Mouse (Mus musculus) midbrain, embryonic 15.5 days (tissue): ENCODE measurements at regions not wholly inside any gene's neighbourhood (a gene's known extent, or its start where the extent isn't known, plus 50 kb on each side); places are given as distances from the start of the nearest gene placed in this dataset.

Source experiments
- ATAC-seq: fragments of 200-750 bp; cut with Nextera tagmentation; replicated peaks from 2 replicates; pipeline ENCODE4 v1.8.0; 2017; ENCODE audit warnings: moderate TSS enrichment
- H3K27ac ChIP-seq: fragments of 300-500 bp; sonication (generic); 2 replicates; pipeline ENCODE4 v1.5.1; 2015; ENCODE audit warnings: mild to moderate bottlenecking, inconsistent platforms
- H3K27me3 ChIP-seq: fragments of 300-500 bp; sonication (generic); replicated peaks from 2 replicates; pipeline ENCODE4 v1.6.1; 2015; ENCODE audit warnings: inconsistent platforms
- H3K36me3 ChIP-seq: fragments of 300-500 bp; sonication (generic); replicated peaks from 2 replicates; pipeline ENCODE4 v1.6.1; 2015; ENCODE audit warnings: inconsistent platforms
- H3K4me1 ChIP-seq: fragments of 300-500 bp; sonication (generic); 2 replicates; pipeline ENCODE4 v1.6.1; 2015; ENCODE audit warnings: inconsistent platforms
- H3K4me2 ChIP-seq: fragments of 300-500 bp; sonication (generic); 2 replicates; pipeline ENCODE4 v1.6.1; 2015; ENCODE audit warnings: inconsistent platforms, mild to moderate bottlenecking, moderate library complexity
- H3K4me3 ChIP-seq: fragments of 300-500 bp; sonication (generic); 2 replicates; pipeline ENCODE4 v1.5.1; 2015; ENCODE audit warnings: mild to moderate bottlenecking, inconsistent platforms
- H3K9ac ChIP-seq: fragments of 300-500 bp; sonication (generic); 2 replicates; pipeline ENCODE4 v1.6.1; 2015; ENCODE audit warnings: mild to moderate bottlenecking, inconsistent platforms
- H3K9me3 ChIP-seq: fragments of 300-500 bp; sonication (generic); 2 replicates; pipeline ENCODE4 v1.6.1; 2016; ENCODE audit warnings: inconsistent platforms
- WGBS: fragments of 180-500 bp; shearing (Covaris S2); methylation state at CpG from one replicate; pipeline ENCODE4 v1.1.7; 2015; ENCODE audit warnings: mixed read lengths; 5-methylcytosine and 5-hydroxymethylcytosine counted together

DNA sequence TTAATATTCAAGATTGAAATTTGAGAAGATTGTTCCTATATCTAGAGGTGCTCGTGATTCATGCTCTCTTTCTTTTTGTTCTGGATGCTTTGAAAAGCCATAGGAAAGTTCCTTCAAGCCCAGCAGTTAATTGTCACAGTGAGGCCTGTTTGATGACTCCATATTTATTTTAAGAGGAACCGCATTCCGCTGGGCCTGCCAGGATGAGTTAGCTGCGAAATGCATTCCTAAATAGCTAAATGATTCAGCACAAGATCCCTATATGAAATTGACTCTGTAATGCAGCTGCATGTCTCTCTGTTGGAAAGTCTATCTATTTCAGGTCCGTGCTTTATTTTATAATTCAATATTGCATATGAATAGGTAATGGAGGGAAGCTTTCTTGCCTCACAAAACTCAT, 511.9 kb upstream of the Adgra3 start:
- 72% methylated on average over 5 of the region's 5 CpGs for WGBS
- ATAC-seq = no peak
- no peak overlapping the region for H3K4me2 ChIP-seq

DNA sequence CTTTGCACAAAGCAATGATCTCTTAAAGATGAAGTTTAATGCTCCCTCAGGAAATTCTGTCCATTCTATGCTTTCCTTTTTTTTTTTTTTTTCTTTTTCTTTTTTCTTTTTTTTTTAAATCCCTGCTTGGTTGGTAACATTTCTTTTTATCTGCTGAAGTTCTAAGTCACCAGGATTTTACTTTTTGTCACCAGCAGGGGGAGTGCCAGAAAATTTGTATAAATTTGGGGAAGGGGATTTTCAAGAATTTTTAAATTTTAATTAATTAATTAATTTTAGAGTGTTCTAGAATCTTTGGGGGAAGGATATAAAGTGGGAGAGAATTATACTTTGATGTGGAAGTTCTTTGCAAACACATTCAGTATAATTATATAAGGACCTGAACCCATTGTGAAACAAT, 492.3 kb upstream of the Adgra3 start:
- no peak overlapping the region for H3K4me3 ChIP-seq
- H3K27me3 ChIP-seq = no peaks in the 10 kb centered on the region
- no peaks in the 10 kb centered on the region for H3K4me1 ChIP-seq
- H3K9me3 ChIP-seq = no peaks in the 10 kb centered on the region
- no peak overlapping the region for H3K4me2 ChIP-seq
- ATAC-seq = no peak
- no peak overlapping the region for H3K9ac ChIP-seq
- H3K27ac ChIP-seq = no peak overlapping the region
- no peaks in the 10 kb centered on the region for H3K36me3 ChIP-seq

More for the DNA sequence above, 511.9 kb upstream of the Adgra3 start:
- Histone ChIP-seq H3K27ac (no peak overlapping the region), H3K9me3 (no peaks in the 10 kb centered on the region), H3K27me3 (no peaks in the 10 kb centered on the region), H3K9ac (no peak overlapping the region), H3K4me1 (no peaks in the 10 kb centered on the region), H3K36me3 (no peaks in the 10 kb centered on the region), H3K4me3 (no peak overlapping the region)

DNA sequence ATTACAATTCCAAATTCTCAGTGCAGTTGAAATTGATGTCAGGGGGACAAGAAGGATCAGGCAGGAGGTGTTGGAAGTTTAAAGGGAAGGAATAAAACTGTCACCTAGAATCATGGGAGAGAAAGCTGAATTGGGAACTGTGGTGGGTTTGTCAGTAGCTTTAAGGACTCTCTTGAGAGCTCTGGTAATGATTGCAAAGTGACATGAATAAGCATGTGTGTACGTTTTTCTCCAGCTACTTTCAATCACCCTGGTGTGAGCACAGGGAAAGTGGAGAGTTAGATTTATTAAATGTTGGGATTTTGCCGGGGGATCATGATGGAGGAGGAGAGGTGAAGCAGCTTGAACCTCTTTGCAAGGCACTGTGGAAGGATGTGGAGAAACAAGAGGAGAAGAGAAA, 453.7 kb upstream of the Adgra3 start:
- no peak overlapping the region for H3K27ac ChIP-seq
- H3K4me3 ChIP-seq = no peak overlapping the region
- no peak overlapping the region for H3K9ac ChIP-seq
- 77% methylated on average over 2 of the region's 2 CpGs for WGBS
- ATAC-seq = no peak
- H3K9me3 ChIP-seq = no peaks in the 10 kb centered on the region
- no peaks in the 10 kb centered on the region for H3K36me3 ChIP-seq
- no peaks in the 10 kb centered on the region for H3K27me3 ChIP-seq
- H3K4me1 ChIP-seq = no peaks in the 10 kb centered on the region
- H3K4me2 ChIP-seq = no peak overlapping the region

DNA sequence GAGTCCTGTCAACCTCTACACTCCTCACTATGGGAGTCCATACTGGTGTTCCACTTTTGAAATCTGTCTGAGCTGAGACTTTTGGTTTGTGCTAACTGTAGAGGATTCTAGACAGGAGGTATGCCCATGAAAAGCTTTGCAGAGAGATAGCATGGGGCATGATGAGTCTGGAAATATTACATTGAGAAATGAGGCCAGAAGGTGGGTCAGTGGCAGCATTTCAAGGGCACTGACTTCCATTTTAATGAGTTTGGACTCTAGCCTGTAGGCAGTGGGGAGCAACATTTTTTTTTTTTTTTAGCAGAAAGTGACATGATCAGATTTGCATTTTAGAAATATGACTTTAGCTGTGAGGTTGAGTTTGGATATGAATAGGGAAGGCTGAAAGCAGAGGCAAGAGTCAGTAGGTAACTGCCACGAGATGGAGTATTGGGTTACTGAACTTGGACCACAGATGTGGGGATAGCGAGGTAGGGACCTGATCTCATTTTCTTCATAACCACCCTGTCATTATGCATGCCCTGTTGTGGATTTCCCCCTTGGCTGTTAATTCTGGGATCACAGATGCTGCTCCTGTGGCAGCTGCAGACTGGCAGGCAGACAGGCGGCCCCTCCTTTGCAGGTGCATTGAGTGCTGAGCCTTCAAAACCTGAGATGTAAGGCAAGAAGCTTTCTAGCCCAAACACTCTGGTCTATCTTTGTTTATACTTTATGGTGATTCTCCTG, 451.1 kb upstream of the Adgra3 start:
- H3K9ac ChIP-seq = no peak overlapping the region
- H3K4me3 ChIP-seq = no peak overlapping the region
- H3K27me3 ChIP-seq = no peaks in the 10 kb centered on the region
- H3K4me2 ChIP-seq = no peak overlapping the region
- H3K9me3 ChIP-seq = no peaks in the 10 kb centered on the region
- no peak for ATAC-seq
- no peaks in the 10 kb centered on the region for H3K36me3 ChIP-seq
- H3K27ac ChIP-seq = no peak overlapping the region
- whole genome bisulfite sequencing = 82% methylated on average over 3 of the region's 3 CpGs
- no peaks in the 10 kb centered on the region for H3K4me1 ChIP-seq

DNA sequence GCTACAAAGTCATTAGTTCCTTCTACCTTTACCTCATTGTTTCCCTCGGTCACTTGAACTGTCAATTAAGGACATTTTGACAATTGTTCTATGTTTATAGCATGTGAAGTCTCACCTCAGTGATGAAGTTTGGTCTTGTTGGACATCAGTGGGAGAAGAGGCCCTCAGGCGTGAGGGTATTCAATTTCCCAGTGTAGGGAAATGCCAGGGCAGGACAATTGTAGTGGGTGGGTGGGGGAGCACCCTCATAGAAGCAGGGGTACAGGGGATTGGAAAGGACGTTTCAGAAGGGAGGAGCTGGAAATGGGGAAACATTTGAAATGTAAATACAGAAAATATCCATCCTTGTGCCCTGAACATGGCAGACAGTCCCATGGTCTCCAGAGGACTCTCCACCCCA, 431.4 kb upstream of the Adgra3 start:
- no peak overlapping the region for H3K9ac ChIP-seq
- no peak for ATAC-seq

DNA sequence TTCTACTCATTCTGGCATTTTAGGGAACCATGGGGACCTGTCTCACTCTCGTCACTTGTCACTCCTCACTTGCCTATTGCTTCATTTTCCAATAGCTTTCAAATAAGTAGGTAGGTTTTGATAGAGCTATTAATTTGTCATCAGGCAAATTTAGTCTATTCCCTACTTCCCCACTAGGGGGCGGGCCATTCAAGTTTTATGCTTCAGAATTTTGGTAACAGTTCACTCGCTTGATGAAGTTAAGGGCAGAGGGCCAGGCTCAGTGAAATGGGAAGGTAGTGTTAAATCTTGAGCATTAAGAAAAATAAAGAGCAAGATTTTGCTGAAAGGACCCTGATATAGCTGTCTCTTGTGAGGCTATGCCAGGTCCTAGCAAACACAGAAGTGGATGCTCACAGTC, 418.2 kb upstream of the Adgra3 start:
- Histone ChIP-seq H3K4me3 (no peak overlapping the region), H3K27me3 (no peaks in the 10 kb centered on the region), H3K9me3 (no peaks in the 10 kb centered on the region), H3K27ac (no peak overlapping the region), H3K4me2 (no peak overlapping the region), H3K36me3 (no peaks in the 10 kb centered on the region), H3K9ac (no peak overlapping the region), H3K4me1 (no peaks in the 10 kb centered on the region)
- ATAC-seq = no peak
- WGBS = 19% methylated on average over 3 of the region's 3 CpGs

More for the DNA sequence above, 431.4 kb upstream of the Adgra3 start:
- H3K9me3 ChIP-seq = no peaks in the 10 kb centered on the region
- H3K4me2 ChIP-seq = no peak overlapping the region
- H3K27me3 ChIP-seq = no peaks in the 10 kb centered on the region
- H3K27ac ChIP-seq = no peak overlapping the region
- H3K4me3 ChIP-seq = no peak overlapping the region
- H3K36me3 ChIP-seq = no peaks in the 10 kb centered on the region
- no peaks in the 10 kb centered on the region for H3K4me1 ChIP-seq
- 79% methylated on average over 3 of the region's 3 CpGs for WGBS

DNA sequence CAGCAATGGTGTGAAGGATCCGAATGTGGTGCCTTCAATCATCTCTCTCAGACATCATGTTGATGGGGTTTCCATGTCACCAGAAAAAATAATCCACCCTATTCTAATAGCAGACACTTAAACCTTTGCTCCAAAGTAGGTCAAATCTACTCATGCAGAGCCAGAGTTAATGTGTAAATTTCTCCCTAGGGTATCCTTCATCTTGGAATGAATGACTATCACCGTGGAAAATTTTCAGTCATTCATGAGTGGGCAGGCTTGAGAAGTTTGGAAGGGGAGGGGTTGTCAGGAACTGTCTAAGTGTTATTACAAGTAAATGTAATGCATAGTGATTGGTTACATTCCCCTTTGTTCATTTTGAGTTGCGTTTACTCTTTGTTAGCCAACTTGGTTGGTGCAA, 402.7 kb upstream of the Adgra3 start:
- Histone ChIP-seq H3K4me2 (no peak overlapping the region), H3K4me3 (no peak overlapping the region), H3K9ac (no peak overlapping the region), H3K9me3 (no peaks in the 10 kb centered on the region), H3K27me3 (no peaks in the 10 kb centered on the region), H3K36me3 (no peaks in the 10 kb centered on the region), H3K27ac (no peak overlapping the region), H3K4me1 (no peaks in the 10 kb centered on the region)
- WGBS = 82% methylated on average over 3 of the region's 3 CpGs
- ATAC-seq = no peak

DNA sequence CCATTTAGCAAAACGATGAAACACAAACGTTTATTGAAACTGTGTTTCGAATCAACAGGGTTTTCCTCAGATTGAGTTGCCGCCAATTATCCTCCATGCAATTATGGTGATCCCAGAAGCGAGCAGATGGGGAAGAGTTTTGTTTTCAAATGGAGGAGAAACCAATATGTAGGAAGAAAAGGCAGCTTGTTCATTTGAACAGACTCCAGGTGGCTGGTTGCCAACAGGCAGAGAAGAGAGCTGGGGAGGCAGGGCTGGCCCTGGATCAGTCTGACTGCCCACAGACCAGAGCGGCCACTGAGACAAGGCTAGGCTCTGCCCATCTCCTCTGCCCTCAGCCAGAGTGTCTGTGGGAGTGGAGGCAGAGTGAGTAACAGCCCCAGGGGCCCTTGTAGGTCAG, 398.8 kb upstream of the Adgra3 start:
- Histone ChIP-seq H3K27me3 (no peaks in the 10 kb centered on the region), H3K4me1 (no peaks in the 10 kb centered on the region), H3K9me3 (no peaks in the 10 kb centered on the region), H3K9ac (no peak overlapping the region), H3K4me2 (no peak overlapping the region), H3K4me3 (no peak overlapping the region), H3K36me3 (no peaks in the 10 kb centered on the region), H3K27ac (no peak overlapping the region)
- WGBS = 69% methylated on average over 6 of the region's 6 CpGs
- ATAC-seq = peak; percentile 52

DNA sequence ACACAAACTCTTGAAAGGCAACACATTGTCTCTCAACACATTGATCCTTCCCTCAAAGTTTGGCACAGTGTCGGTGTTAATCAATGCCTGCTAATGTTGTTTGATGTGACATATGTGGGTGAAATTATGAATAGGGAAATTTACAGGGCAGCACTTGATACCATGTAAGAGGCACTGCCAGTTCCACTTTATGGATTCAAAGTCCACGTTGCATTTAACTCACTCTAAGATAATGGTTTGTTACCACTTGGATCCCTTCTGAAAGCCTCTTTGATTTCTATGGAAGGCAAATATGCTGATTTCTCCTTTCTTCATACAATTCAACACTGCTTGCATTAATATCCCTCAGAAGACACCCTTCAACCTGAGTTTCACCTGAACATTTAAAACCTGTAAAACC, 395.6 kb upstream of the Adgra3 start:
- Histone ChIP-seq H3K4me1 (no peaks in the 10 kb centered on the region), H3K9me3 (no peaks in the 10 kb centered on the region), H3K4me2 (no peak overlapping the region), H3K27ac (no peak overlapping the region), H3K4me3 (no peak overlapping the region), H3K36me3 (no peaks in the 10 kb centered on the region), H3K9ac (no peak overlapping the region), H3K27me3 (no peaks in the 10 kb centered on the region)
- WGBS = 80% methylated on average over 2 of the region's 2 CpGs
- no peak for ATAC-seq

DNA sequence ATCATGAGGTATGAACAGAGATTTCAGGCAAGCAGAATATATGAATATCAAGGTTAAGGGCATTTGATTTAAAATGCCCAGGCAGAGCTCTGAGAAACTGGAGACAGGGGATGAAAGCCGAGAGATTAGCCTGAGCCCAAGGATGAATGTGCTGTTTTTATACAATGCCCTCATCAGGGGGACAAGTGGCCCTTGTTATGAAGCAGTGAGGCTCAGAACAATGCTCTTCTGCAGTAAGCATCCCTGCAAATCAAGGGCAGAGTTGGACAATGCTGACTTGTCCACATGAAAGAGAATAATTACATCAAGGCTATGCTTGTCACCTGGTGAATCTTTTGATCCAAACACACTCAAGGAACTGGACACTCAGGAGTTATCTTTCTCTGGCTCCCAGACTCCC, 348.1 kb upstream of the Adgra3 start:
- H3K9me3 ChIP-seq = no peaks in the 10 kb centered on the region
- WGBS = 4% methylated on average over 1 of the region's 1 CpGs
- no peak overlapping the region for H3K4me2 ChIP-seq
- no peaks in the 10 kb centered on the region for H3K27me3 ChIP-seq
- peak; percentile 56; the same call in 1 of the 2 replicates for ATAC-seq
- no peak overlapping the region for H3K4me3 ChIP-seq
- H3K36me3 ChIP-seq = no peaks in the 10 kb centered on the region
- H3K4me1 ChIP-seq = no peaks in the 10 kb centered on the region
- H3K27ac ChIP-seq = 0 out of 2 replicates have a peak overlapping the region, but pooled peaks have one; percentile 6
- no peak overlapping the region for H3K9ac ChIP-seq

DNA sequence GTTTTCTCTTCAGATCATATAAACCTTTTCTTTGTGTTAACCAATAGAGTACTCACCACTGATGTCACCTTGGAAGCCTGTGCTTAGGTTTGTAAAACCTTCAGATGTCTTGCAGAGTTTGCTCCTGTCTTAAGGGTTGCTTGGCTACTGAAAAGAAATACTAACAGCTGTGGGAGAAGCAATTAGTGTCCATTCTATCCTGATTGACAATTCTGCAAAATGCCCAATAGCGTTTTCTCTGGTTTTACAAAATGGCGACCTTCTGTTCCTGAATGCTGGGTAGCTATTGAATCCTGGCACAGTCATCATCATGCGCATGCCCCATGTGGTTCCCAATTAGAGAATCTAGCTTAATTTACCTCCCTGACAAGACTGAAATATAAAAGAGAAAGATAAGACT, 347.7 kb upstream of the Adgra3 start:
- no peak overlapping the region for H3K9ac ChIP-seq
- peak; percentile 37; the same call in 1 of the 2 replicates for ATAC-seq

More for the DNA sequence above, 347.7 kb upstream of the Adgra3 start:
- Histone ChIP-seq H3K4me3 (no peak overlapping the region), H3K4me2 (no peak overlapping the region), H3K27ac (no peak overlapping the region), H3K4me1 (no peaks in the 10 kb centered on the region), H3K27me3 (no peaks in the 10 kb centered on the region), H3K36me3 (no peaks in the 10 kb centered on the region), H3K9me3 (no peaks in the 10 kb centered on the region)
- 42% methylated on average over 3 of the region's 3 CpGs for WGBS
